Mouse (Mus musculus): Measurements from ENCODE around the gene Traf3. TPM values are rescaled to one million over a fixed set of nuclear protein-coding genes. Genes with fewer than 3 reads are reported as not detected.

Gene Traf3
- polyA plus RNA-seq, 1 experiment = 18.8 TPM

DNA sequence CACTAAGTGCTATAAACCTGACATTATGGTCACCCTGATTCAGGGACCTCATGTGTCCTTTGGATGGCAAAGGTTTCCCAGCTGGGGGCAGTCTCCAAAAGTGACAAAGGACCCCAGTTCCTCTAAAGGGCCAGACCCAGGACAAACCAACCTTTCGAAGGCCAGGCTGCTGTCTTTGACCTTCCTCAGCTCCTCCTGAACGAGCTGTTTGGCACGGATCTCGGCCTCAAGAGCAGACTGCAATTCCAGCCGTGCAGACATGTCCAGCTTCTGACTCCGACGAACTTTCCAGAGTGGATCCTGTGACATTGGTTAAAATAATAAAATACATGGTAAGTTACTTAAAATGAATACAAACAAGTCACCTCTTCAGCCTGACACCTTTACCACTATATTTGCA is 148.1 kb downstream of the Traf3 start:
- no peak overlapping the region for H3K27ac ChIP-seq (ENCODE audit: insufficient read depth, low read length)
- TF ChIP-seq POLR2A (IDR thresholded peaks at IDR 0.05; ENCODE audit: low read depth, low read length) (no peak), CTCF (IDR thresholded peaks at IDR 0.05; ENCODE audit: borderline replicate concordance, insufficient read depth, low read length) (no peak)
- H3K4me1 ChIP-seq (ENCODE audit: control insufficient read depth, insufficient read depth, low read length) = no peaks in the 10 kb centered on the region
- H3K4me3 ChIP-seq (ENCODE audit: insufficient read depth, low read length) = no peak overlapping the region

Other genes starting within 250 kb of the Traf3 start
- 3.3 and 3.8 TPM in 2 replicates for gene Ankrd9, start 187.3 kb upstream of the Traf3 start, polyA plus RNA-seq (2011; ENCODE audit: insufficient read length, low read depth, missing spikeins)
- gene Rcor1, start 127.0 kb upstream of the Traf3 start, polyA plus RNA-seq (2011; ENCODE audit: insufficient read length, low read depth, missing spikeins) = 49.2 and 49.6 TPM in 2 replicates
- gene 4930595D18Rik, start 18.1 kb downstream of the Traf3 start, polyA plus RNA-seq (2011; ENCODE audit: insufficient read length, low read depth, missing spikeins) = not detected in 2 replicates
- 0.48 TPM in 1 of 2 replicates, not detected in the other for gene Amn, start 104.7 kb downstream of the Traf3 start, polyA plus RNA-seq (2011; ENCODE audit: insufficient read length, low read depth, missing spikeins)
- gene Cdc42bpb, start 211.3 kb downstream of the Traf3 start, polyA plus RNA-seq (2011; ENCODE audit: insufficient read length, low read depth, missing spikeins) = 60.0 and 71.1 TPM in 2 replicates
- not detected in 2 replicates for gene Lbhd2, start 240.4 kb downstream of the Traf3 start, polyA plus RNA-seq (2011; ENCODE audit: insufficient read length, low read depth, missing spikeins)

Measured in embryonic fibroblast, embryonic 13.5 days (primary cell).